ENCODE assay signal across 18 mouse cellular contexts in genomic region chr9:62370648-62371280, GRCm38 (mm10). TPM values are rescaled to one million over a fixed set of nuclear protein-coding genes. Genes with fewer than 3 reads are reported as not detected.
DNase-seq lines count a peak whose midpoint lies in the region; ATAC-seq and TF ChIP-seq lines count a peak whose summit lies in the region.
"Had no signal": no experiment of that assay in that cellular context is flagged by ENCODE, and none has a peak within 500 bp of the region (broad histone marks: within the 10 kb centered on the region; RNA-seq: fewer than 3 reads in every experiment).

No protein-coding gene starts in this region.

- TF ChIP-seq EP300 in liver, embryonic 14.5 days (IDR thresholded peaks at IDR 0.05; ENCODE audit: low read depth): no peak

- H3K36me3 ChIP-seq in heart, embryonic 15.5 days: peaks cover 31% of the 10 kb centered on the region
- peaks cover 54% of the 10 kb centered on the region for H3K36me3 ChIP-seq in heart, embryonic 10.5 days
- peaks cover 20% of the 10 kb centered on the region for H3K36me3 ChIP-seq in liver, embryonic 11.5 days (ENCODE audit: control insufficient read depth, insufficient read depth, low read length)
- H3K36me3 ChIP-seq in liver, embryonic 14.5 days (replicated peaks; ENCODE audit: control insufficient read depth, insufficient read depth, low read depth): peaks cover 22% of the 10 kb centered on the region

- H3K4me2 ChIP-seq in heart, embryonic 15.5 days: no peak overlapping the region
- no peak overlapping the region for H3K4me2 ChIP-seq in liver, embryonic 11.5 days
- no peak overlapping the region for H3K4me2 ChIP-seq in liver, embryonic 14.5 days (ENCODE audit: low read depth)
- H3K4me2 ChIP-seq: hindbrain, embryonic 12.5 days; limb, embryonic 13.5 days; midbrain, embryonic 11.5 days had no signal

- H3K27ac ChIP-seq in heart, embryonic 15.5 days: 0 out of 2 replicates have a peak overlapping the region, but pooled peaks have one; percentile 22
- H3K27ac ChIP-seq in heart, embryonic 10.5 days: no peak overlapping the region
- H3K27ac ChIP-seq in liver, embryonic 11.5 days (ENCODE audit: low read depth, low read length): no peak overlapping the region
- no peak overlapping the region for H3K27ac ChIP-seq in liver, embryonic 14.5 days
- H3K27ac ChIP-seq: embryonic facial prominence, embryonic 10.5 days; hindbrain, embryonic 12.5 days; limb, embryonic 13.5 days had no signal

- DNase-seq in adrenal gland, adult 2 months: peak; percentile 17
- no peak for DNase-seq in adrenal gland, postnatal 14 days
- DNase-seq in heart, embryonic 10.5 days (ENCODE audit: low spot score): no peak
- no peak for DNase-seq in liver, embryonic 11.5 days (ENCODE audit: low spot score)
- DNase-seq in liver: no peak
- no peak for DNase-seq in liver, embryonic 14.5 days (ENCODE audit: low read depth in 3 of 3, low spot score in 3 of 3)
- DNase-seq in right cerebral cortex, adult 2 months (ENCODE audit: low spot score in 2 of 2): no peak
- DNase-seq: forebrain, postnatal 0 days; kidney, adult 8-10 months; thymus, postnatal 4 days had no signal

- 60% methylated on average over 6 of the region's 6 CpGs for WGBS in heart, embryonic 15.5 days
- 62% methylated on average over 6 of the region's 6 CpGs for WGBS in heart, embryonic 10.5 days
- 64% methylated on average over 6 of the region's 6 CpGs for WGBS in liver, embryonic 11.5 days
- WGBS in liver, embryonic 14.5 days (ENCODE audit: insufficient replicate concordance): 42% methylated on average over 6 of the region's 6 CpGs

- peaks cover 83% of the 10 kb centered on the region for H3K4me1 ChIP-seq in heart, embryonic 15.5 days (replicated peaks)
- H3K4me1 ChIP-seq in heart, embryonic 10.5 days: peaks cover 81% of the 10 kb centered on the region
- H3K4me1 ChIP-seq in liver, embryonic 11.5 days (replicated peaks; ENCODE audit: control insufficient read depth, insufficient read depth, low read length): peaks cover 85% of the 10 kb centered on the region
- H3K4me1 ChIP-seq in liver, embryonic 14.5 days (replicated peaks; ENCODE audit: control insufficient read depth in 2 of 2, insufficient read depth in 2 of 2, low read length in 1 of 2): peaks cover 37 to 64% of the 10 kb centered on the region in 2 experiments

- no peaks in the 10 kb centered on the region for H3K9me3 ChIP-seq in heart, embryonic 15.5 days (replicated peaks)
- no peaks in the 10 kb centered on the region for H3K9me3 ChIP-seq in heart, embryonic 10.5 days
- no peaks in the 10 kb centered on the region for H3K9me3 ChIP-seq in liver, embryonic 11.5 days (ENCODE audit: control insufficient read depth, low read length)
- no peaks in the 10 kb centered on the region for H3K9me3 ChIP-seq in liver, embryonic 14.5 days (ENCODE audit: control insufficient read depth, low read length)
- H3K9me3 ChIP-seq: embryonic facial prominence, embryonic 10.5 days; hindbrain, embryonic 12.5 days; limb, embryonic 13.5 days had no signal

- no peak overlapping the region for H3K9ac ChIP-seq in heart, embryonic 15.5 days
- H3K9ac ChIP-seq in liver, embryonic 11.5 days (ENCODE audit: low read depth, low read length): no peak overlapping the region
- no peak overlapping the region for H3K9ac ChIP-seq in liver, embryonic 14.5 days (replicated peaks)
- H3K9ac ChIP-seq: forebrain, postnatal 0 days; hindbrain, embryonic 12.5 days; limb, embryonic 13.5 days had no signal

- no peak for ATAC-seq in heart, embryonic 15.5 days (replicated peaks; ENCODE audit: insufficient number of reproducible peaks, insufficient read depth, low FRiP score, low read depth)
- peak; percentile 25; the same call in 1 of the 2 replicates for ATAC-seq in liver, embryonic 11.5 days (replicated peaks; ENCODE audit: low FRiP score)
- ATAC-seq in liver, embryonic 14.5 days (ENCODE audit: insufficient read depth): no peak
- ATAC-seq: activated CD4-positive, CD25-positive, alpha-beta regulatory T cell, adult 4 months; forebrain, postnatal 0 days had no signal

- no peaks in the 10 kb centered on the region for H3K27me3 ChIP-seq in heart, embryonic 15.5 days
- no peaks in the 10 kb centered on the region for H3K27me3 ChIP-seq in heart, embryonic 10.5 days (ENCODE audit: insufficient read depth, poor library complexity, severe bottlenecking)
- H3K27me3 ChIP-seq in liver, embryonic 11.5 days (replicated peaks; ENCODE audit: control insufficient read depth, insufficient read depth, low read length): no peaks in the 10 kb centered on the region
- no peaks in the 10 kb centered on the region for H3K27me3 ChIP-seq in liver, embryonic 14.5 days (ENCODE audit: control insufficient read depth, insufficient read depth, low read length)
- H3K27me3 ChIP-seq: hindbrain, embryonic 12.5 days; limb, embryonic 13.5 days had no signal

- no peak overlapping the region for H3K4me3 ChIP-seq in heart, embryonic 15.5 days
- H3K4me3 ChIP-seq in heart, embryonic 10.5 days: no peak overlapping the region
- no peak overlapping the region for H3K4me3 ChIP-seq in liver, embryonic 11.5 days (ENCODE audit: low read depth, low read length)
- no peak overlapping the region for H3K4me3 ChIP-seq in liver, embryonic 14.5 days (ENCODE audit: insufficient read depth in 1 of 2, low read depth in 2 of 2, low read length in 2 of 2)
- H3K4me3 ChIP-seq: embryonic facial prominence, embryonic 10.5 days; erythroblast, embryonic 14.5 days; hindbrain, embryonic 12.5 days; limb, embryonic 13.5 days; myocyte had no signal

- 0 out of 2 replicates have a peak, but pooled peaks have one; percentile 10 for TF ChIP-seq CTCF in liver, embryonic 14.5 days (IDR thresholded peaks at IDR 0.05; ENCODE audit: low read depth)

RNA-seq across cellular contexts. Expression of gene Anp32a, which starts 29.7 kb away (rescaled TPM):
- 100 to 1,000 TPM; 278 to 501 TPM for total RNA-seq in adrenal gland, adult 2 months (2021)
- polyA plus RNA-seq in adrenal gland, adult 2 months (2012; rRNA removed): 8.0 and 9.8 TPM in 2 replicates
- total RNA-seq in adrenal gland, postnatal 14 days (2021): 379 and 408 TPM in 2 replicates
- 128 and 176 TPM in 2 replicates for polyA plus RNA-seq in heart, embryonic 15.5 days (2015; fragmentation: Nextera tagmentation; extraction: Ambion mirVana)
- 160 and 178 TPM in 2 replicates for polyA plus RNA-seq in heart, embryonic 10.5 days (2016; fragmentation: Nextera tagmentation; extraction: Ambion mirVana)
- polyA plus RNA-seq in liver, embryonic 11.5 days (2014; fragmentation: Nextera tagmentation; extraction: Ambion mirVana): 107 and 112 TPM in 2 replicates
- polyA plus RNA-seq in liver, embryonic 14.5 days (2012; rRNA removed): 56.1 and 240 TPM in 2 replicates
- polyA plus RNA-seq in liver, embryonic 14.5 days (2014; fragmentation: Nextera tagmentation; extraction: Ambion mirVana): 54.3 and 54.7 TPM in 2 replicates
